8 mouse cellular contexts compared by ENCODE assay signal in the genomic region with DNA sequence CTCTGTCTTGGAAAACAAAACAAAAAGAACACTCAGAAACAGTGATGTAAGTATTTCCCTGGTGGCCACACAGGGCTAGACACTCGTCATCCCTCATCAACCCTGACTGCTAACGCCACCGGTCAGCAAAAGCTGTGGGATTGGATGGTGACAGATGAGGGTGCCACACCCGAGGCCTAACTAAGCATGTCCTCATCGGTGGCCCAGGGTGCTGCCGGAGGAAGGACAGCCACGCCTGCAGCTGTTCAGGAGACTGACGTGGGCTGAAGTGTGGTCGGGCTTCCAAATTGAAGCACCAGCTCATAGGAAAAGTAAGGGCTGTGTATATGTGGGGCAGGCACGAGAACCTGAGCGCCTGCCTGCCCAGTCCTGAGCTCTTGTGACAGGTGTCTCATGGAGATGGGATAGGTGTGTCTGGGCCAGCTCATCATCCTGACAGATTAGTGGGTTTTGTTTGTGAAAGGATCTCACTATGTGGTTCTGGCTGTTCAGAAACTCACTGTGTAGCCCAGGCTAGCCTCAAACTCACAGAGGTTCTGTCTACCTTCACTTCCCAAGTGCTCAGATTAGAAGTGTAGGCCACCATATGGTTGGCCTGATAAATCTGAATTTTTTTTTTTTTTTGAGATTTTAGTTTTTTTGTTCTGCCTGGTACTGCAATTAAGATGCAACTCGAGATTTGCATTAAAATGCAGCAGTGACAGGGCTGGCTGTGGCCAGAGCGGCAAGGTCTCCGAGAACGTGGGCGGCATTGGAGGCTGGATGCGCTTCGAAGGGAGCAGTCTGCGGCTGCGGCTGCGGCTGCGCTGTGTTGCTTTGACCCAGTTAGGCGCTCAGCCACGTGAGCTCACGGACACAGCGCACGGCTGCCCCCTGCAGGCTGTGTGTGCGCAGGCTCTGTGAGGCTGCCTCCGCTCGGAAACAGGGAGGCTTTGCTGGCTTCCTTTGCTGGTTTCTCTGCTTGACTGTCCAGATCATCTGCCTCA. TPM values are rescaled to one million over a fixed set of nuclear protein-coding genes. Genes with fewer than 3 reads are reported as not detected.
DNase-seq lines count a peak whose midpoint lies in the region; ATAC-seq and TF ChIP-seq lines count a peak whose summit lies in the region.

No protein-coding gene starts in this region.

- WGBS in embryonic facial prominence, embryonic 13.5 days = 32% methylated on average over 30 of the region's 30 CpGs
- 34% methylated on average over 30 of the region's 30 CpGs for whole genome bisulfite sequencing in limb, embryonic 14.5 days
- WGBS in midbrain, postnatal 0 days = 34% methylated on average over 30 of the region's 30 CpGs

- H3K9ac ChIP-seq in embryonic facial prominence, embryonic 13.5 days = peak overlapping the region; percentile 57
- H3K9ac ChIP-seq in limb, embryonic 14.5 days (ENCODE audit: low read depth, low read length, severe bottlenecking) = peak overlapping the region; percentile 8; the same call in 1 of the 2 replicates
- H3K9ac ChIP-seq in midbrain, postnatal 0 days (replicated peaks; ENCODE audit: low read length, poor library complexity, severe bottlenecking) = peak overlapping the region; percentile 13

- no peak overlapping the region for H3K27ac ChIP-seq in embryonic facial prominence, embryonic 13.5 days
- H3K27ac ChIP-seq in limb, embryonic 14.5 days (replicated peaks; ENCODE audit: low read depth, low read length) = no peak overlapping the region
- peak overlapping the region; percentile 27 for H3K27ac ChIP-seq in midbrain, postnatal 0 days (ENCODE audit: low read depth, low read length)

- peak; percentile 97 for TF ChIP-seq CTCF in midbrain, postnatal 0 days (IDR thresholded peaks at IDR 0.05)

- H3K4me2 ChIP-seq in embryonic facial prominence, embryonic 13.5 days = peak overlapping the region; percentile 47
- H3K4me2 ChIP-seq in limb, embryonic 14.5 days (replicated peaks; ENCODE audit: low read depth, low read length, severe bottlenecking) = peak overlapping the region; percentile 22; the same call in 1 of the 2 replicates
- peak overlapping the region; percentile 22 for H3K4me2 ChIP-seq in midbrain, postnatal 0 days (ENCODE audit: low read depth, low read length, poor library complexity, severe bottlenecking)

- peak; percentile 78 for DNase-seq in 416B (ENCODE audit: low read depth)
- DNase-seq in adrenal gland, postnatal 36 days = peak; percentile 91 to 95
- DNase-seq in heart, adult 8-10 months (ENCODE audit: low spot score) = peak; percentile 81
- DNase-seq in kidney, adult 8-10 months = peak; percentile 73 to 83
- DNase-seq in limb, embryonic 14.5 days (ENCODE audit: low spot score) = peak; percentile 88
- peak; percentile 95 for DNase-seq in midbrain, postnatal 0 days (ENCODE audit: low spot score)
- peak; percentile 57 to 89 for DNase-seq in spleen, postnatal 10 days (ENCODE audit: low spot score in 2 of 2)

- H3K4me1 ChIP-seq in embryonic facial prominence, embryonic 13.5 days = 0 out of 2 replicates have a peak, but pooled peaks cover 8% of the 10 kb centered on the region
- H3K4me1 ChIP-seq in limb, embryonic 14.5 days (ENCODE audit: control insufficient read depth, insufficient read depth, low read length) = no peaks in the 10 kb centered on the region
- H3K4me1 ChIP-seq in midbrain, postnatal 0 days (ENCODE audit: insufficient read depth, low read length) = no peaks in the 10 kb centered on the region

- TF ChIP-seq POLR2A in limb, embryonic 14.5 days (IDR thresholded peaks at IDR 0.05; ENCODE audit: borderline replicate concordance, extremely low read depth, insufficient read depth, insufficient read length) = no peak

- peak overlapping the region; percentile 17 for H3K4me3 ChIP-seq in embryonic facial prominence, embryonic 13.5 days
- peak overlapping the region; percentile 15; the same call in 1 of the 2 replicates for H3K4me3 ChIP-seq in limb, embryonic 14.5 days (replicated peaks; ENCODE audit: low read length)
- H3K4me3 ChIP-seq in midbrain, postnatal 0 days (ENCODE audit: low read depth, low read length) = peak overlapping the region; percentile 5; the same call in 1 of the 2 replicates

- ATAC-seq in embryonic facial prominence, embryonic 13.5 days (ENCODE audit: insufficient number of reproducible peaks, insufficient read depth, low FRiP score, low TSS enrichment, low read depth) = peak; percentile 78
- peak; percentile 91 for ATAC-seq in limb, embryonic 14.5 days (ENCODE audit: low FRiP score, low read depth)
- ATAC-seq in midbrain, postnatal 0 days (ENCODE audit: low FRiP score) = peak; percentile 88

- peaks cover 38% of the 10 kb centered on the region for H3K36me3 ChIP-seq in embryonic facial prominence, embryonic 13.5 days
- peaks cover 20% of the 10 kb centered on the region for H3K36me3 ChIP-seq in limb, embryonic 14.5 days (ENCODE audit: control insufficient read depth, insufficient read depth, low read length)
- H3K36me3 ChIP-seq in midbrain, postnatal 0 days (ENCODE audit: insufficient read depth, low read length) = no peaks in the 10 kb centered on the region

- H3K9me3 ChIP-seq in embryonic facial prominence, embryonic 13.5 days = no peaks in the 10 kb centered on the region
- H3K9me3 ChIP-seq in limb, embryonic 14.5 days (ENCODE audit: control insufficient read depth, low read length) = no peaks in the 10 kb centered on the region
- no peaks in the 10 kb centered on the region for H3K9me3 ChIP-seq in midbrain, postnatal 0 days (ENCODE audit: low read length)

- no peaks in the 10 kb centered on the region for H3K27me3 ChIP-seq in embryonic facial prominence, embryonic 13.5 days
- H3K27me3 ChIP-seq in limb, embryonic 14.5 days (ENCODE audit: control insufficient read depth, insufficient read depth, low read length) = no peaks in the 10 kb centered on the region
- H3K27me3 ChIP-seq in midbrain, postnatal 0 days (ENCODE audit: insufficient read depth, low read length) = no peaks in the 10 kb centered on the region

RNA-seq across cellular contexts. Expression of gene Apopt1, which starts 19.1 kb away (rescaled TPM):
- 10 to 100 TPM; 58.8 to 76.2 TPM for total RNA-seq in adrenal gland, postnatal 36 days (2021)
- 57.1 and 66.0 TPM in 2 replicates for polyA plus RNA-seq in embryonic facial prominence, embryonic 13.5 days (2015; fragmentation: Nextera tagmentation; extraction: Ambion mirVana)
- total RNA-seq in heart, adult 8-10 months (2022) = 10 to 100 TPM; 33.7 to 37.7 (median 35.0) TPM
- 32.7 and 39.7 TPM in 2 replicates for polyA plus RNA-seq in limb, embryonic 14.5 days (2012; rRNA removed)
- polyA plus RNA-seq in limb, embryonic 14.5 days (2014; fragmentation: Nextera tagmentation; extraction: Ambion mirVana) = 50.7 and 52.3 TPM in 2 replicates
- total RNA-seq in midbrain, postnatal 0 days (2014; rRNA removed) = 17.9 and 27.8 TPM in 2 replicates
- 63.1 and 67.0 TPM in 2 replicates for polyA plus RNA-seq in midbrain, postnatal 0 days (2015; fragmentation: Nextera tagmentation; extraction: Ambion mirVana)

RNA-seq across cellular contexts. Expression of gene Bag5, which starts 19.1 kb away (rescaled TPM):
- 10 to 100 TPM; 37.2 to 39.8 TPM for total RNA-seq in adrenal gland, postnatal 36 days (2021)
- polyA plus RNA-seq in embryonic facial prominence, embryonic 13.5 days (2015; fragmentation: Nextera tagmentation; extraction: Ambion mirVana) = 64.5 and 67.3 TPM in 2 replicates
- total RNA-seq in heart, adult 8-10 months (2022) = 10 to 100 TPM; 18.9 to 20.1 (median 19.6) TPM
- 26.5 and 37.2 TPM in 2 replicates for polyA plus RNA-seq in limb, embryonic 14.5 days (2012; rRNA removed)
- 61.2 and 63.7 TPM in 2 replicates for polyA plus RNA-seq in limb, embryonic 14.5 days (2014; fragmentation: Nextera tagmentation; extraction: Ambion mirVana)
- total RNA-seq in midbrain, postnatal 0 days (2014; rRNA removed) = 28.7 and 43.5 TPM in 2 replicates
- polyA plus RNA-seq in midbrain, postnatal 0 days (2015; fragmentation: Nextera tagmentation; extraction: Ambion mirVana) = 68.7 and 70.8 TPM in 2 replicates

RNA-seq across cellular contexts. Expression of gene Klc1, which starts 26.5 kb away (rescaled TPM):
- 100 to 1,000 TPM in 1 of 2 experiments, 10 to 100 TPM in 1; 94.0 to 130 TPM for total RNA-seq in adrenal gland, postnatal 36 days (2021)
- 113 and 122 TPM in 2 replicates for polyA plus RNA-seq in embryonic facial prominence, embryonic 13.5 days (2015; fragmentation: Nextera tagmentation; extraction: Ambion mirVana)
- total RNA-seq in heart, adult 8-10 months (2022) = 10 to 100 TPM; 73.6 to 90.4 (median 83.5) TPM
- 121 and 137 TPM in 2 replicates for polyA plus RNA-seq in limb, embryonic 14.5 days (2012; rRNA removed)
- 104 and 110 TPM in 2 replicates for polyA plus RNA-seq in limb, embryonic 14.5 days (2014; fragmentation: Nextera tagmentation; extraction: Ambion mirVana)
- total RNA-seq in midbrain, postnatal 0 days (2014; rRNA removed) = 509 and 579 TPM in 2 replicates
- polyA plus RNA-seq in midbrain, postnatal 0 days (2015; fragmentation: Nextera tagmentation; extraction: Ambion mirVana) = 653 and 669 TPM in 2 replicates

RNA-seq across cellular contexts. Expression of gene Trmt61a, which starts 54.2 kb away (rescaled TPM):
- 10 to 100 TPM; 15.7 to 18.6 TPM for total RNA-seq in adrenal gland, postnatal 36 days (2021)
- 12.5 and 13.7 TPM in 2 replicates for polyA plus RNA-seq in embryonic facial prominence, embryonic 13.5 days (2015; fragmentation: Nextera tagmentation; extraction: Ambion mirVana)
- 1 to 10 TPM; 4.0 to 5.9 (median 4.9) TPM for total RNA-seq in heart, adult 8-10 months (2022)
- 30.8 and 47.4 TPM in 2 replicates for polyA plus RNA-seq in limb, embryonic 14.5 days (2012; rRNA removed)
- 7.2 and 7.3 TPM in 2 replicates for polyA plus RNA-seq in limb, embryonic 14.5 days (2014; fragmentation: Nextera tagmentation; extraction: Ambion mirVana)
- total RNA-seq in midbrain, postnatal 0 days (2014; rRNA removed) = 23.2 and 27.5 TPM in 2 replicates
- polyA plus RNA-seq in midbrain, postnatal 0 days (2015; fragmentation: Nextera tagmentation; extraction: Ambion mirVana) = 8.4 and 8.7 TPM in 2 replicates

RNA-seq across cellular contexts. Expression of gene Ckb, which starts 60.0 kb away (rescaled TPM):
- total RNA-seq in adrenal gland, postnatal 36 days (2021) = 10 to 100 TPM; 34.2 to 53.4 TPM
- 118 and 135 TPM in 2 replicates for polyA plus RNA-seq in embryonic facial prominence, embryonic 13.5 days (2015; fragmentation: Nextera tagmentation; extraction: Ambion mirVana)
- total RNA-seq in heart, adult 8-10 months (2022) = 10 to 100 TPM; 57.4 to 70.8 (median 63.8) TPM
- polyA plus RNA-seq in limb, embryonic 14.5 days (2012; rRNA removed) = 133 and 168 TPM in 2 replicates
- polyA plus RNA-seq in limb, embryonic 14.5 days (2014; fragmentation: Nextera tagmentation; extraction: Ambion mirVana) = 94.7 and 106 TPM in 2 replicates
- total RNA-seq in midbrain, postnatal 0 days (2014; rRNA removed) = 1,673 and 2,112 TPM in 2 replicates
- 1,654 and 1,809 TPM in 2 replicates for polyA plus RNA-seq in midbrain, postnatal 0 days (2015; fragmentation: Nextera tagmentation; extraction: Ambion mirVana)
